Mouse (Mus musculus) gastrocnemius, postnatal 36 days (tissue): Measurements from ENCODE around the gene Pdzd2. TPM values are rescaled to one million over a fixed set of nuclear protein-coding genes. Genes with fewer than 3 reads are reported as not detected.

Experiments used
- DNase-seq, 2 experiments: peaks; one replicate each; pipeline ENCODE4 v3.0.0; 2022
- intact Hi-C: fragments of 180-260 bp; cut with DNase I; formaldehyde crosslinking; loops from one replicate; pipeline ENCODE4 v1.15.1; 2025
- total RNA-seq, 2 experiments: library from RNA; stranded (reverse); gene quantifications; 2 replicates each; pipeline ENCODE4 v1.2.3; 2021

The Pdzd2 gene
- total RNA-seq, 2 experiments from 2014 or later, result 17.0 to 19.0 TPM

DNA sequence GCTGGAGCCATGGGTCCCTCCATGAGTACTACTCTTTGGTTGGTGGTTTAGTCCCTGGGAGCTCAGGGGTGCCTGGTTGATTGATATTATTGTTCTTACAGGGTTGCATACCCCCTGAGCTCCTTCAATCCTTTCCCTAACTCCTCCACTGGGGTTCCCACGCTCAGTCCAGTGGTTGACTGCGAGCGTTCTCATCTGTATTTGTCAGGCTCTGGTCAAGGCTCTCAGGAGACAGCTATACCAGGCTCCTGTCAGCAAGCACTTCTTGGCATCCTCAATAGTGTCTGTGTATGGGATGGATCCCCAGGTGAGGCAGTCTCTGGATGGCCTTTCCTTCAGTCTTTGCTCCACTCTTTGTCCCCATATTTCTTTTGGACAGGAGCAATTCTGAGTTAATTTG is 392.8 kb downstream of the Pdzd2 start:
- DNase-seq, result no peak
- intact Hi-C loops, result no loop called here

- no peak for DNase-seq
- intact Hi-C loops, result no loop called here
Observed at GRCm38 (mm10) chr15:12341401-12341758, 398.3 kb downstream of the Pdzd2 start.

GRCm38 (mm10) chr15:12340536-12341400 is 399.0 kb downstream of the Pdzd2 start:
- intact Hi-C loops, result no loop called here
- DNase-seq, result no peak

DNA sequence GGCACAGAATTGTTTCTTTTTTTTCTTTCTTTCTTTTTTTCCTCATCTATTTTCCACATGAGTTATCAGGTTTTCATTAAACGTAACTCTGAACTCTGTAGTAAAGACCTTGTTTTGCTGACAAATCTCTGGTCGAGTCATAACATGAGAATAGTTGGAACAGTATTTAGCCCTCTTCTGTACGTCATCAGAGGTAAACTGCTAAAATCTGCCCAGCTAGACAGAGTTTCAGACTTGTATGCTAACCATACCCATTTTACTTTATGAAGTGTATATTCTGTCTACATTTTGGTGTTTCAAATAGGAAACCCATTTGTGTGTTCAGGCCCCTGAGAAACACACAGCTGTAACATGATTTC is 402.0 kb downstream of the Pdzd2 start:
- intact Hi-C loops, result no loop called here
- DNase-seq, result no peak

- DNase-seq, result no peak
- intact Hi-C loops, result no loop called here
Observed at GRCm38 (mm10) chr15:12337030-12337778, 402.5 kb downstream of the Pdzd2 start.

DNA sequence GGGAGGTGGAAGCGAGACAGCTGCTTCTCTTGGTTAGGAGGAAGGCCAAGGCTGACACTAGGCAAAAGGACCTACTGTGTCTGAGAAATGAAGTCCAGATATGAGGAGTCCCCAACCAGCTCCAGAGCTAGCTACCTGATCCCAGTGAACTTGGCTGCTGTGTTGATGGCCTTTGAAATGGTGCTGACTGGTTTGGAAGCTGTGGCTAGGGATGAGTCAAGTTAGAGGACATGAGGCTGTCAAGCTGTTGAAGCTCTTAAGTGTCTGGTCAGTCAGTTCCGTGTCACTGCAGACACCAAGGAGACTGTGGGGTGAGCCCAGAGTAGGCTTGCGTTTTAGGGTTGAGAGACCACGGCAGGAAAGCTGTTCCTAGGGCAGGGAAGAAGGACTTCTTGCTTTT is 405.3 kb downstream of the Pdzd2 start:
- DNase-seq, result no peak
- intact Hi-C loops, result no loop called here

DNA sequence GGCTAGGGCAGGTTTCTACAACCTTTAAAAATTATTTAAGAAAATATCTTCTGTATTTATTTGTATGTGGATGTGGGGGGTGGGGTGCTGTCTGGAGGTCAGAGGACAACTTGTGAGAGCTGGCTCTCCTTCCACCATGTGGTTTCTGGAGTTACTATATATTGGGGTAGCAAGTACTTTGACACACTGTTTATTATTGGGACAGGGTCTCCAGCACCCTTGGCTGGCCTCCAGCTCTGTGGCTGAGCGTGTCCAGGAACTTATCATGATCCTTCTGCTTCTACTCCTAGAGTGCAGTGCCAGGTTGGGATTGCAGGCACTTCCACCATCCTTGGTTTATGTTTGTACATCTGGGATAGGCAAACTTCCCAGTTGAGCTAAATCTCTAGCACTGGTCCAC is 408.4 kb downstream of the Pdzd2 start:
- intact Hi-C loops, result no loop called here
- no peak for DNase-seq

GRCm38 (mm10) chr15:12330892-12331291 is 408.8 kb downstream of the Pdzd2 start:
- intact Hi-C loops, result no loop called here

DNA sequence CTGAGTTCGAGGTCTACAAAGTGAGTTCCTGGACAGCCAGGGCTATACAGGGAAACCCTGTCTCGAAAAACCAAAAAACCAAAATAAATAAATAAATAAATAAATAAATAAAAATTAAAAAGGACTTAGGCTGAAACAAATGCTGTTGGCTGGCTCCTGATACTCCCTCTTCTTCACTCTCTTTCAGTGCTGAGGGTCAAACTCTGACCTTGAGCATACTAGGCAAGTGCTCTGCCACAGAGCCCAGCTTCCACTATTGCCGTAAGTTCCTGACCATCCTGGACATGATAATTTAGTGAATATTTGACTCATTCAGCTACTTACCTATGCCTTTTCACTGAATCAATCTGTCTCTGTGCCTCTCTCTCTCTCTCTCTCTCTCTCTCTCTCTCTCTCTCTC is 409.3 kb downstream of the Pdzd2 start:
- DNase-seq, result no peak
- intact Hi-C loops, result no loop called here

More at GRCm38 (mm10) chr15:12330892-12331291, 408.8 kb downstream of the Pdzd2 start:
- no peak for DNase-seq

- DNase-seq, result no peak
- intact Hi-C loops, result loop anchor here (5.0 kb wide), 1 partner anchor 122 kb away; no protein-coding TSS in a partner anchor
Observed at GRCm38 (mm10) chr15:12324326-12324725, 415.4 kb downstream of the Pdzd2 start.

GRCm38 (mm10) chr15:12322676-12323402 is 416.9 kb downstream of the Pdzd2 start:
- no peak for DNase-seq
- intact Hi-C loops, result loop anchor here (5.0 kb wide), 1 partner anchor 121 kb away; no protein-coding TSS in a partner anchor

- peak; percentile 9 to 55 for DNase-seq
- intact Hi-C loops, result loop anchor here (5.0 kb wide), 1 partner anchor 120 kb away; no protein-coding TSS in a partner anchor
Observed at GRCm38 (mm10) chr15:12321788-12322621, 417.7 kb downstream of the Pdzd2 start, which contains the start of gene 1810049J17Rik. Gene 1810049J17Rik, minus strand, starts transcription at chr15:12321899.

GRCm38 (mm10) chr15:12321091-12321787 is 418.5 kb downstream of the Pdzd2 start, which contains the start of gene Golph3:
Gene Golph3, plus strand, starts transcription at chr15:12321450.
- peak; percentile 93 to 94 for DNase-seq
- intact Hi-C loops, result loop anchor here (5.0 kb wide), 1 partner anchor 119 kb away; no protein-coding TSS in a partner anchor

DNA sequence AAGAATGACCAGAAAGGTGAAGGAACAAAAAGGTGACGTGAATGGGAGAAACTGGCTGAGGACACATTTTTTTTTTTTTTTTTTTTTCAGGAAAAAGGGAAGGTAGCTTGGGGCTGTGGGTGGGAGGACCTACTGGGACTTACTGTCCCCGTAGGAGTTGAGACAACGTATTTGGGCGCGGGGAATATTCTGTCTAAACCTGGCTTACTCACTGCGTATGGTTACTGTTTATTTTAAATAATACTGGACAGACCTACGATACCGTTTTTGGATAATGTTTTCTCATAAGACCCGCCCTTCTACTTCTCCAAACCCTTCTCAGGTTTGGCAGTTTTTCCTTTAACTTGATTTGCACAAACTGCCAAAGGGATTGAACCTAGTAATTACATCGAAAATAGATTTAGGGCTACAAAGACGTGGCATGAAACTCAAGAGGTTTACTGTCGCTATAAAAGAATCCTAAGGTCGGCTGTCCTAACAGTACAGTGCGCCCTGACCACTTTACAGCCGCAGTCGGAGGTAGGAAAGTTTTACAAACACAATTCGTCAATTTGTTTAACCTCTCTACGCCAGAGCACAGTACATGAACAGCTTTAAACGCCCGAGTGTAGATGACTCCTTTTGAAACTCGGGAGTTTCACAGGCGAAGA is 419.2 kb downstream of the Pdzd2 start:
- DNase-seq, result no peak
- intact Hi-C loops, result loop anchor here (5.0 kb wide), 1 partner anchor 118 kb away; no protein-coding TSS in a partner anchor

DNA sequence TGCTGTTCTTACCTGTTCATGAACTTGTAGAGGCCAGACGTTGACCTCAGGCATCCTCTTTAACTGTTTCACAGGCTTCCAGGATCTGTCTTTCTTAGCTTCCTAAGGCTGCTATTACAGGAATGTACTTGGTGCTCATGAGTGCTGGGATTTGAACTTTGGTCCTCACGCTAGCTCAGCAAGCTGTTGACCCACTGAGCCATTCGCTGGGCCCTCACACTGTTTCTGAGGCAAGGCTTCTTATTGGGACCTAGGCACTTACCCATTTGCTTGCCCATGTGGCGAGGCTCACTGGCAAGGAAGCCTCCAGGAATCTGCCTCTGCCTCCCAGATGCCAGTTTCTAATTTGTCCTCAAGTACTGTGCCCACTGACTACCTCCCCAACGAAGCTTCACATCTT is 419.8 kb downstream of the Pdzd2 start:
- DNase-seq, result no peak
- intact Hi-C loops, result loop anchor here (5.0 kb wide), 1 partner anchor 118 kb away; no protein-coding TSS in a partner anchor

- intact Hi-C loops, result no loop called here
- no peak for DNase-seq
Observed at GRCm38 (mm10) chr15:12318451-12318850, 421.3 kb downstream of the Pdzd2 start.

DNA sequence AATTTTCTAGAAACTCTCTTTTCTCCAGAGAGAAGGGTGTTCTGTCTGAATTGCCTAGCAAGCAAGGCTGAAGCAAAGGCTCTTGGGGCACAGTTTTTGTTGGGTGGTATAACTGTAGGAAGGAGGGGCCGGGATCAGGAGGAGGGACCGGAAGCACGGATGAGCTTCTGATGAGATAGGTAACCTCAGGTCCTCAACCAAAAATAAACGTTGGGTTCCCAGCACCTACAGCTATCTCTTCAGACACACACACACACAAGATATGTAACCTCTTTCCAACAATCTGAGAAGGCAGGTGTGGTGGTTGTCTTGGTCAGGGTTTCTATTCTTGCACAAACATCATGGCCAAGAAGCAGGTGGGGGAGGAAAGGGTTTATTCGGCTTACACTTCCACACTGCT is 422.4 kb downstream of the Pdzd2 start:
- intact Hi-C loops, result no loop called here
- DNase-seq, result no peak

GRCm38 (mm10) chr15:12315996-12316395 is 423.7 kb downstream of the Pdzd2 start:
- DNase-seq, result no peak
- intact Hi-C loops, result no loop called here

GRCm38 (mm10) chr15:12314584-12314983 is 425.1 kb downstream of the Pdzd2 start:
- DNase-seq, result no peak

More at GRCm38 (mm10) chr15:12314584-12314983, 425.1 kb downstream of the Pdzd2 start:
- intact Hi-C loops, result no loop called here
